Mouse (Mus musculus) limb, embryonic 14.5 days (tissue): ENCODE measurements around the gene Rgs10. TPM values are rescaled to one million over a fixed set of nuclear protein-coding genes. Genes with fewer than 3 reads are reported as not detected.

Source experiments
- ATAC-seq: fragments of 200-750 bp; cut with Nextera tagmentation; 2 replicates; pipeline ENCODE4 v1.8.0; 2017; ENCODE audit warnings: low read depth, moderate number of reproducible peaks, moderate TSS enrichment; ENCODE audit not compliant: low FRiP score
- DNase-seq: peaks from one replicate; pipeline ENCODE4 v3.0.0-alpha.2; 2015; ENCODE audit warnings: low spot score
- H3K27ac ChIP-seq: fragments of 300-500 bp; sonication (generic); replicated peaks from 2 replicates; pipeline ENCODE4 v1.5.1; 2014; ENCODE audit warnings: low read depth, mild to moderate bottlenecking, low read length, moderate library complexity, mixed read lengths
- H3K27me3 ChIP-seq: fragments of 300-500 bp; sonication (generic); 2 replicates; pipeline ENCODE4 v1.6.1; 2014; ENCODE audit warnings: low read length, mixed read lengths; ENCODE audit not compliant: control insufficient read depth, insufficient read depth
- H3K36me3 ChIP-seq: fragments of 300-500 bp; sonication (generic); 2 replicates; pipeline ENCODE4 v1.6.1; 2014; ENCODE audit warnings: mild to moderate bottlenecking, low read length, moderate library complexity, mixed read lengths; ENCODE audit not compliant: control insufficient read depth, insufficient read depth
- H3K4me1 ChIP-seq: fragments of 300-500 bp; sonication (generic); 2 replicates; pipeline ENCODE4 v1.6.1; 2014; ENCODE audit warnings: antibody characterized with exemption, low read length, mixed read lengths; ENCODE audit not compliant: control insufficient read depth, insufficient read depth
- H3K4me2 ChIP-seq: fragments of 300-500 bp; sonication (generic); replicated peaks from 2 replicates; pipeline ENCODE4 v1.6.1; 2014; ENCODE audit warnings: low read depth, mild to moderate bottlenecking, low read length, moderate library complexity; ENCODE audit not compliant: severe bottlenecking
- H3K4me3 ChIP-seq: fragments of 300-500 bp; sonication (generic); replicated peaks from 2 replicates; pipeline ENCODE4 v1.5.1; 2014; ENCODE audit warnings: low read length
- H3K9ac ChIP-seq: fragments of 300-500 bp; sonication (generic); 2 replicates; pipeline ENCODE4 v1.6.1; 2014; ENCODE audit warnings: mild to moderate bottlenecking, low read depth, low read length, moderate library complexity; ENCODE audit not compliant: severe bottlenecking
- H3K9me3 ChIP-seq: fragments of 300-500 bp; sonication (generic); 2 replicates; pipeline ENCODE4 v1.6.1; 2016; ENCODE audit warnings: low read length; ENCODE audit not compliant: control insufficient read depth
- POLR2A ChIP-seq: fragments of 200-500 bp; IDR thresholded peaks from 2 replicates; pipeline ENCODE4 v1.8.0; 2012; ENCODE audit warnings: inconsistent platforms, mild to moderate bottlenecking, moderate library complexity, borderline replicate concordance; ENCODE audit not compliant: insufficient read depth, insufficient read length; ENCODE audit errors: extremely low read depth
- whole genome bisulfite sequencing: fragments of 180-500 bp; shearing (Covaris S2); extraction: QIAGEN DNeasy Blood & Tissue Kit; methylation state at CpG from one replicate; pipeline ENCODE4 v1.1.7; 2014; 5-methylcytosine and 5-hydroxymethylcytosine counted together
- polyA plus RNA-seq, 2 experiments: library from polyadenylated mRNA; depleted of rRNA in 1 of 2; stranded (reverse) in 1 of 2; unstranded in 1 of 2; fragments of >200 nt; fragmentation: Nextera tagmentation in 1 of 2; extraction: Ambion mirVana in 1 of 2; gene quantifications; 2 replicates each; pipeline versions ENCODE4 v1.2.1 to v1.2.3; 2012 to 2014

The Rgs10 gene
- polyA plus RNA-seq, 2 experiments: 13.6 to 17.7 TPM

GRCm38 (mm10) chr7:128392071-128392971, 26.2 kb downstream of the Rgs10 start:
- Histone ChIP-seq H3K36me3 (no peaks in the 10 kb centered on the region), H3K9ac (no peak overlapping the region), H3K9me3 (no peaks in the 10 kb centered on the region), H3K4me3 (no peak overlapping the region), H3K4me1 (peaks cover 30% of the 10 kb centered on the region), H3K27ac (peak overlapping the region; percentile 13; the same call in 1 of the 2 replicates), H3K4me2 (no peak overlapping the region), H3K27me3 (no peaks in the 10 kb centered on the region)
- no peak for TF ChIP-seq POLR2A
- DNase-seq (no peak), ATAC-seq (no peak)
- WGBS: 69% methylated on average over 18 of the region's 18 CpGs

- H3K27ac ChIP-seq: peak overlapping the region; percentile 13; the same call in 1 of the 2 replicates
- H3K4me2 ChIP-seq: no peak overlapping the region
- no peak for TF ChIP-seq POLR2A
- H3K27me3 ChIP-seq: no peaks in the 10 kb centered on the region
- H3K4me3 ChIP-seq: no peak overlapping the region
- no peak for DNase-seq
- ATAC-seq: no peak
- peaks cover 30% of the 10 kb centered on the region for H3K4me1 ChIP-seq
- 29% methylated on average over 12 of the region's 12 CpGs for WGBS
- H3K9ac ChIP-seq: no peak overlapping the region
- no peaks in the 10 kb centered on the region for H3K9me3 ChIP-seq
- no peaks in the 10 kb centered on the region for H3K36me3 ChIP-seq
These were observed 27.1 kb downstream of the Rgs10 start for GRCm38 (mm10) chr7:128391267-128392057.

GRCm38 (mm10) chr7:128388968-128389367, 29.6 kb downstream of the Rgs10 start:
- no peak overlapping the region; the same call in 1 of the 2 replicates for H3K27ac ChIP-seq

GRCm38 (mm10) chr7:128383726-128384463, 34.7 kb downstream of the Rgs10 start:
- no peak for TF ChIP-seq POLR2A
- ATAC-seq (no peak), DNase-seq (no peak)
- Histone ChIP-seq H3K9me3 (no peaks in the 10 kb centered on the region), H3K4me3 (no peak overlapping the region), H3K36me3 (no peaks in the 10 kb centered on the region), H3K27me3 (no peaks in the 10 kb centered on the region), H3K4me1 (peaks cover 4% of the 10 kb centered on the region; the same call in 1 of the 2 replicates), H3K9ac (no peak overlapping the region), H3K27ac (no peak overlapping the region), H3K4me2 (no peak overlapping the region)
- WGBS: 68% methylated on average over 10 of the region's 10 CpGs

More at GRCm38 (mm10) chr7:128388968-128389367, 29.6 kb downstream of the Rgs10 start:
- Histone ChIP-seq H3K9ac (no peak overlapping the region), H3K27me3 (no peaks in the 10 kb centered on the region), H3K9me3 (no peaks in the 10 kb centered on the region), H3K36me3 (no peaks in the 10 kb centered on the region), H3K4me2 (no peak overlapping the region), H3K4me3 (no peak overlapping the region), H3K4me1 (peaks cover 30% of the 10 kb centered on the region)
- 37% methylated on average over 7 of the region's 7 CpGs for WGBS
- ATAC-seq: no peak; the same call in 1 of the 2 replicates
- no peak for TF ChIP-seq POLR2A
- peak; percentile 54 for DNase-seq
